Mouse (Mus musculus) lung, embryonic 14.5 days (tissue): ENCODE measurements around the gene Vmn1r239-ps. TPM values are rescaled to one million over a fixed set of nuclear protein-coding genes. Genes with fewer than 3 reads are reported as not detected.
"Not testable (repeated sequence)": the region's sequence is repeated elsewhere in the genome, so short reads cannot be mapped to it uniquely, and the experiment has no call there.

Source experiments
- ATAC-seq: fragments of 200-750 bp; cut with Nextera tagmentation; 2 replicates; pipeline ENCODE4 v1.8.0; 2017; ENCODE audit warnings: mild to moderate bottlenecking, moderate TSS enrichment, moderate library complexity; ENCODE audit not compliant: insufficient read depth
- DNase-seq: peaks from one replicate; pipeline ENCODE4 v3.0.0-alpha.2; 2015
- H3K27ac ChIP-seq: fragments of 300-500 bp; sonication (generic); 2 replicates; pipeline ENCODE4 v1.5.1; 2014; ENCODE audit warnings: low read depth, mild to moderate bottlenecking, moderate library complexity
- H3K27me3 ChIP-seq: fragments of 300-500 bp; sonication (generic); 2 replicates; pipeline ENCODE4 v1.6.1; 2014; ENCODE audit warnings: low read length, control low read depth; ENCODE audit not compliant: insufficient read depth
- H3K36me3 ChIP-seq: fragments of 300-500 bp; sonication (generic); 2 replicates; pipeline ENCODE4 v1.6.1; 2014; ENCODE audit warnings: control low read depth; ENCODE audit not compliant: insufficient read depth
- H3K4me1 ChIP-seq: fragments of 300-500 bp; sonication (generic); 2 replicates; pipeline ENCODE4 v1.6.1; 2014; ENCODE audit warnings: antibody characterized with exemption, control low read depth; ENCODE audit not compliant: insufficient read depth
- H3K4me2 ChIP-seq: fragments of 300-500 bp; sonication (generic); 2 replicates; pipeline ENCODE4 v1.6.1; 2014; ENCODE audit warnings: mild to moderate bottlenecking
- H3K4me3 ChIP-seq: fragments of 300-500 bp; sonication (generic); 2 replicates; pipeline ENCODE4 v1.5.1; 2014; ENCODE audit warnings: low read depth, low read length
- H3K9ac ChIP-seq: fragments of 300-500 bp; sonication (generic); 2 replicates; pipeline ENCODE4 v1.6.1; 2014
- H3K9me3 ChIP-seq: fragments of 300-500 bp; sonication (generic); 2 replicates; pipeline ENCODE4 v1.6.1; 2016; ENCODE audit warnings: low read depth, low read length, control low read depth
- CTCF ChIP-seq: IDR thresholded peaks from 2 replicates; pipeline ENCODE4 v1.5.1; 2016; ENCODE audit warnings: antibody characterized with exemption, low read depth
- WGBS: fragments of 180-500 bp; shearing (Covaris S2); extraction: QIAGEN DNeasy Blood & Tissue Kit; methylation state at CpG from one replicate; pipeline ENCODE4 v1.1.7; 2014; 5-methylcytosine and 5-hydroxymethylcytosine counted together
- polyA plus RNA-seq: library from polyadenylated mRNA; unstranded; fragments of >200 nt; fragmentation: Nextera tagmentation; extraction: Ambion mirVana; gene quantifications from 2 replicates; pipeline ENCODE4 v1.2.1, GENCODE M21; 2014

The Vmn1r239-ps gene
- polyA plus RNA-seq = not detected in 2 replicates

- ATAC-seq, H3K27ac ChIP-seq, H3K4me1 ChIP-seq, DNase-seq, H3K27me3 ChIP-seq, H3K9me3 ChIP-seq, H3K4me2 ChIP-seq, H3K4me3 ChIP-seq, H3K36me3 ChIP-seq, H3K9ac ChIP-seq: not testable (repeated sequence)
- 85% methylated on average over 1 of the region's 1 CpGs for WGBS
Observed at GRCm38 (mm10) chrX:147453610-147454009, at the start of gene Vmn1r239-ps. TSS of gene Vmn1r239-ps (minus strand) at chrX:147453710.

- DNase-seq = peak; percentile 7
- ATAC-seq = no peak
- H3K27me3 ChIP-seq = no peaks in the 10 kb centered on the region
- no peaks in the 10 kb centered on the region for H3K9me3 ChIP-seq
- TF ChIP-seq CTCF = peak; percentile 38
- no peaks in the 10 kb centered on the region for H3K4me1 ChIP-seq
- H3K4me2 ChIP-seq = no peak overlapping the region
- H3K4me3 ChIP-seq = no peak overlapping the region
- WGBS = 51% methylated on average over 2 of the region's 2 CpGs
- no peak overlapping the region for H3K9ac ChIP-seq
- no peak overlapping the region for H3K27ac ChIP-seq
- H3K36me3 ChIP-seq = no peaks in the 10 kb centered on the region
Observed at GRCm38 (mm10) chrX:147489551-147489950, 36.0 kb upstream of the Vmn1r239-ps start.

DNA sequence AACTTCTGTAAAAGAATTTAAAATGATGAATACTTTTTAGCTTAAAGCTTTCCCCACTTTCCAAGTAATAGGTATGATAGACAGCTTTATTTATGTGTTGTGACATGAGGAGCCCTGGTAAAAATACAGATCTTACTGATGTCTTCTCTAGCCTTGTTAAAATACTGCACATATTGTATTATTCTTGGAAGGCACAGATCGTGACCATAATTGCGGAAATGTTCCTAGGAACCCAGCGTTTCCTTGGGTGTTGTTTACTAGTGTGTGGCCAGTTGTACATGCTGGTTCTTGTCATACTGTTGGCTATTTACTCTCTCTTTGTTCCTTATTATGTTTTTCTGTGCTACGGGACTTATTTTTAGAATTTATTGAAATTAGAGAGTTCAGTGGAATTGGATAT lies 10.1 kb downstream of the Vmn1r239-ps start:
- WGBS = 79% methylated on average over 4 of the region's 4 CpGs
- no peak overlapping the region for H3K27ac ChIP-seq
- no peaks in the 10 kb centered on the region for H3K36me3 ChIP-seq
- H3K4me2 ChIP-seq = no peak overlapping the region
- H3K27me3 ChIP-seq = no peaks in the 10 kb centered on the region
- H3K4me3 ChIP-seq = no peak overlapping the region
- H3K9ac ChIP-seq = no peak overlapping the region
- H3K9me3 ChIP-seq = no peaks in the 10 kb centered on the region
- ATAC-seq = no peak
- TF ChIP-seq CTCF = no peak
- no peak for DNase-seq
- no peaks in the 10 kb centered on the region for H3K4me1 ChIP-seq

DNA sequence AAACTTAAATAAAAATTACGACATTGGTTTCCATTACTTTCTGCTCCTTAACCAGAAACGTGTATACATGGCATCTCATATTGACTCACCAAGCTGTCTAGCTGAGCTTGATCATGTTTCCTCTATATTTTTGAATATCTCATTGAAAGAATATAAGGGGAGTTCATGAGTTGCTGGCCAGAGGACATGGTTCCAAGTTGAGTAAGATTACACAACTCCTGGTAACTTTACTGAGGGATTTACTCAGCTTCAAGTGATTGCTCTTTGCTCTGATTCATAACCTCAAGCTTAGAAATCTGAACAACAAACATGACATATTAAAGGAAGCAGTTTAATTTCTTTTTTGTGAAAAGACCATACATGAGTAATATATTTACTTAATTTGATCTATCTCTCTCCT lies 18.1 kb downstream of the Vmn1r239-ps start:
- Histone ChIP-seq H3K36me3 (no peaks in the 10 kb centered on the region), H3K4me1 (no peaks in the 10 kb centered on the region), H3K4me2 (no peak overlapping the region), H3K27ac (no peak overlapping the region), H3K9me3 (no peaks in the 10 kb centered on the region), H3K4me3 (no peak overlapping the region), H3K9ac (no peak overlapping the region), H3K27me3 (no peaks in the 10 kb centered on the region)
- ATAC-seq = no peak
- DNase-seq = no peak
- WGBS = 83% methylated on average over 2 of the region's 2 CpGs
- TF ChIP-seq CTCF = no peak

- ATAC-seq (peak; percentile 95), DNase-seq (peak; percentile 89)
- H3K4me2 ChIP-seq = no peak overlapping the region
- H3K4me3 ChIP-seq = no peak overlapping the region
- no peak overlapping the region for H3K27ac ChIP-seq
- no peaks in the 10 kb centered on the region for H3K4me1 ChIP-seq
- H3K9ac ChIP-seq = no peak overlapping the region
- TF ChIP-seq CTCF = no peak
- WGBS = 31% methylated on average over 1 of the region's 1 CpGs
- no peaks in the 10 kb centered on the region for H3K9me3 ChIP-seq
- no peaks in the 10 kb centered on the region for H3K27me3 ChIP-seq
- H3K36me3 ChIP-seq = no peaks in the 10 kb centered on the region
Observed at GRCm38 (mm10) chrX:147429753-147430152, 23.8 kb downstream of the Vmn1r239-ps start.

GRCm38 (mm10) chrX:147429129-147429528 lies 24.4 kb downstream of the Vmn1r239-ps start, which contains the start of gene Il13ra2:
TSS of gene Il13ra2 (minus strand) at chrX:147429192.
- no peaks in the 10 kb centered on the region for H3K36me3 ChIP-seq
- no peak for TF ChIP-seq CTCF
- H3K9ac ChIP-seq = no peak within 1 kb of the TSS
- H3K4me2 ChIP-seq = no peak within 1 kb of the TSS
- H3K9me3 ChIP-seq = no peaks in the 10 kb centered on the region
- H3K4me1 ChIP-seq = no peaks in the 10 kb centered on the region
- no peaks in the 10 kb centered on the region for H3K27me3 ChIP-seq
- no peak within 1 kb of the TSS for H3K4me3 ChIP-seq
- DNase-seq (no peak), ATAC-seq (no peak)
- no peak within 1 kb of the TSS for H3K27ac ChIP-seq
- 54% methylated on average over 1 of the region's 1 CpGs for WGBS

Other genes with a start within 250 kb of the Vmn1r239-ps start
- gene Il13ra2, start 24.5 kb downstream of the Vmn1r239-ps start, polyA plus RNA-seq = not detected in 2 replicates
- gene Lrch2, start 100.4 kb upstream of the Vmn1r239-ps start, polyA plus RNA-seq = 6.6 and 8.2 TPM in 2 replicates